Mouse (Mus musculus) midbrain, embryonic 14.5 days (tissue): Measurements from ENCODE around the gene Snapc3. TPM values are rescaled to one million over a fixed set of nuclear protein-coding genes. Genes with fewer than 3 reads are reported as not detected.
A peak's percentile ranks its signal among the peaks of the same experiment; 100 is the strongest.

ENCODE experiments used
- ATAC-seq: fragments of 200-750 bp; cut with Nextera tagmentation; 2 replicates; pipeline ENCODE4 v1.8.0; 2017; ENCODE audit warnings: moderate number of reproducible peaks, moderate library complexity; ENCODE audit not compliant: low FRiP score, low TSS enrichment
- DNase-seq: peaks from one replicate; pipeline ENCODE4 v3.0.0-alpha.2; 2015
- H3K27ac ChIP-seq: fragments of 300-500 bp; sonication (generic); replicated peaks from 2 replicates; pipeline ENCODE4 v1.5.1; 2014; ENCODE audit warnings: mild to moderate bottlenecking, low read depth, low read length, moderate library complexity
- H3K27me3 ChIP-seq: fragments of 300-500 bp; sonication (generic); 2 replicates; pipeline ENCODE4 v1.6.1; 2014; ENCODE audit warnings: low read length, control low read depth, mixed read lengths; ENCODE audit not compliant: control insufficient read depth, insufficient read depth
- H3K36me3 ChIP-seq: fragments of 300-500 bp; sonication (generic); 2 replicates; pipeline ENCODE4 v1.6.1; 2014; ENCODE audit warnings: low read length, control low read depth; ENCODE audit not compliant: control insufficient read depth, insufficient read depth
- H3K4me1 ChIP-seq: fragments of 300-500 bp; sonication (generic); 2 replicates; pipeline ENCODE4 v1.6.1; 2014; ENCODE audit warnings: mild to moderate bottlenecking, antibody characterized with exemption, low read length, control low read depth; ENCODE audit not compliant: control insufficient read depth, insufficient read depth
- H3K4me2 ChIP-seq: fragments of 300-500 bp; sonication (generic); 2 replicates; pipeline ENCODE4 v1.6.1; 2014; ENCODE audit warnings: mild to moderate bottlenecking, low read length, moderate library complexity
- H3K4me3 ChIP-seq: fragments of 300-500 bp; sonication (generic); replicated peaks from 2 replicates; pipeline ENCODE4 v1.5.1; 2014; ENCODE audit warnings: low read depth, low read length
- H3K9ac ChIP-seq: fragments of 300-500 bp; sonication (generic); replicated peaks from 2 replicates; pipeline ENCODE4 v1.6.1; 2014; ENCODE audit warnings: mild to moderate bottlenecking, low read length, moderate library complexity
- H3K9me3 ChIP-seq: fragments of 300-500 bp; sonication (generic); 2 replicates; pipeline ENCODE4 v1.6.1; 2016; ENCODE audit warnings: low read length, control low read depth, mixed read lengths; ENCODE audit not compliant: control insufficient read depth
- WGBS: fragments of 180-500 bp; shearing (Covaris S2); extraction: QIAGEN DNeasy Blood & Tissue Kit; methylation state at CpG from one replicate; pipeline ENCODE4 v1.1.7; 2014; 5-methylcytosine and 5-hydroxymethylcytosine counted together
- polyA plus RNA-seq: library from polyadenylated mRNA; unstranded; fragments of >200 nt; fragmentation: Nextera tagmentation; extraction: Ambion mirVana; gene quantifications from 2 replicates; pipeline ENCODE4 v1.2.1, GENCODE M21; 2014

Snapc3 gene
- polyA plus RNA-seq, 1 experiment from 2014 or later = 86.8 TPM

DNA sequence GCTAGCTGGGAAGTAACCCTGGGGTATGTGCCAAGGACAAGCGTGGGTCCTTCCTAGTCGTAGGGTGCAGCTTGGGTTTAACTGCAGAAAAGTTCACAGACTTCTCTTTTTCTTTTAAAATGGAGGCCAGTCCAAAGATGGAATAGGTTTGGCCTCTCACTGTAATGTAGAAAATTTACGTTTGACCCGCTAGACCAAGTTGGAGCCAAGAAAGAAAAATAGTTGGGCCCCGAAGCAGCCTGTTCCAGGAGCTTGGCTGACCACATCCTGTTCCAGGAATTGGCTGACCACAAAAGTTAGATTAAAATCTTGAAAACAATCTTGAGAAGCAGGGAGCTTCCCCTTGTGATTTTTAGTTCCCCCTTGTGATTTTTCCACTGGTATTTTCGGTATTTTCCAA is 9.8 kb upstream of the Snapc3 start:
- Histone ChIP-seq H3K9ac (no peak overlapping the region), H3K4me2 (no peak overlapping the region), H3K9me3 (peaks cover 22% of the 10 kb centered on the region), H3K27me3 (no peaks in the 10 kb centered on the region), H3K27ac (no peak overlapping the region), H3K36me3 (no peaks in the 10 kb centered on the region), H3K4me3 (no peak overlapping the region), H3K4me1 (no peaks in the 10 kb centered on the region)
- ATAC-seq (no peak), DNase-seq (no peak)
- WGBS = 96% methylated on average over 6 of the region's 6 CpGs

DNA sequence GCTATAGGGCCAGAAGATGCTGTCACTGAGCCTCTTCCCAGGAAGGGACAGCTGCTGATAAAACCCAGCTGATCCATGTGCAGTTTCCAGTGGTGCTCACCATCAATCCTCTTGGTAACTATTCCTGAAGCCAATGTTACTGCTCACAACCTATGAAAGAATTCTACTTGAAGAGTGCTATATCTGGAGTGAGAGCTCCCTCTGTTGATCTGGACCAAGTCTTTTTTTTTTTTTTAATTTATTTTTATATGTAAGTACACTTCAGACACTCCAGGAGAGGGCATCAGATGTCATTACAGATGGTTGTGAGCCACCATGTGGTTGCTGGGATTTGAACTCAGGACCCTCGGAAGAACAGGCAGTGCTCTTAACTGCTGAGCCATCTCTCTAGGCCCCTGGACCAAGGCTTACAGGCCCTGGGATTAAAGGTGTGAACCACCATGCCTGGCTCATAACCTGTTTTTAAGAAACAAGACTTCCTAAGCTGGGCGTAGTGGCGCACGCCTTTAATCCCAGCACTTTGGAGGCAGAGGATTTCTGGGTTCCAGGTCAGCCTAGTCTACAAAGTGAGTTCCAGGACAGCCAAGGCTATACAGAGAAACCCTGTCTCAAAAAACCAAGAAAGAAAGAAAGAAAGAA is 7.5 kb upstream of the Snapc3 start:
- Histone ChIP-seq H3K27me3 (no peaks in the 10 kb centered on the region), H3K36me3 (no peaks in the 10 kb centered on the region), H3K4me1 (no peaks in the 10 kb centered on the region), H3K9me3 (peaks cover 13% of the 10 kb centered on the region; the same call in 1 of the 2 replicates), H3K4me2 (no peak overlapping the region), H3K9ac (no peak overlapping the region), H3K4me3 (no peak overlapping the region), H3K27ac (no peak overlapping the region)
- 98% methylated on average over 4 of the region's 4 CpGs for WGBS
- DNase-seq = peak; percentile 25
- no peak for ATAC-seq

DNA sequence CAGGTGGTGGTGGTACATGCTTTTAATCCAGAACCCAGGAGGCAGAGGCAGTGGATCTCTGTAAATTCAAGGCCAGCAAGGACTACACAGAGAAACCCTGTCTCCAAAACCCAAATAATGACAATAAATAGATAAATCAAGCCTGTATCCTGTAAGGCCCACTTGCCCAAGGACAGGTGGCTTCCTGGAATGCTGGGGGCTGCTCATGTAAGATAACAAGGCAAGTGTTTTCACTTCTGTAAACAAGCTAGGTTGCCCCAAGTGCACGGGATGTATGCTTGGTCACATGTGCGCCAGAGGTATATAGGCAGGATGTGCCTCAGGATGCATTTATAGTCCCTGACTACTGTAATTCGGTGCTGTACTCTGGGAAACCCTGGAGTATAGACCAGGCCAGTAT is 5.5 kb upstream of the Snapc3 start:
- Histone ChIP-seq H3K36me3 (no peaks in the 10 kb centered on the region), H3K27me3 (no peaks in the 10 kb centered on the region), H3K4me3 (no peak overlapping the region), H3K9me3 (peaks cover 13% of the 10 kb centered on the region; the same call in 1 of the 2 replicates), H3K9ac (no peak overlapping the region), H3K4me1 (no peaks in the 10 kb centered on the region), H3K4me2 (no peak overlapping the region), H3K27ac (no peak overlapping the region)
- 82% methylated on average over 3 of the region's 3 CpGs for WGBS
- no peak for ATAC-seq
- no peak for DNase-seq

DNA sequence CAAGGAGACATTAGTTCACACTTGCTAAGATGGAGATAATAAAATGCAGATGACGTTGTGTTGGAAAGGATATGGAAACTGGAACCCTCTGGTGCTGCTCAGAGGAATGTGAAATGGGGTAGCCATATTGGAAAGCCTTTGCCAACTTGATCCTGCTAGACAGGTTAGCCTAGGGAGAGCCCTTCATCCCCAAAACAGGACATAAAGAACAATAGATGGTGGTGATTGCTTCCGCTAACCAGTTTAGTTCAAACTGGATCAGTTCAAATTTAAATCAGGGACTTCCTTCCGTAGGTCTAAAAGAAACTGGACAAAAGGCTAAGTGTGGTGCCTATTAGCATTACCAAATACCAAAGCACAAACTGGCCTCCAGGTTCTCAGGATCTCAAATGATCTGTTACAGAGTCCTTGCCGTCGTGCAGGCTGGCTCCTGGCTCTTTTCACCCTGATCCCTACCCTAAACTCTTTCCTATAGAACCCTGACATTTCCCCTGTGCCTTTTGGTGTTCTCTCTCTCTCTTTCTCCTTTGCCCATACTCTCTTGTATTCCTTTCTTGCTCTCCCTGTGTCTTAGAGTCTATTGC is 3.2 kb upstream of the Snapc3 start:
- Histone ChIP-seq H3K27ac (no peak overlapping the region), H3K4me2 (no peak overlapping the region), H3K4me1 (peaks cover 8% of the 10 kb centered on the region), H3K36me3 (no peaks in the 10 kb centered on the region), H3K4me3 (no peak overlapping the region), H3K9me3 (no peaks in the 10 kb centered on the region), H3K9ac (no peak overlapping the region), H3K27me3 (no peaks in the 10 kb centered on the region)
- WGBS = 79% methylated on average over 5 of the region's 5 CpGs
- DNase-seq (no peak), ATAC-seq (no peak)

DNA sequence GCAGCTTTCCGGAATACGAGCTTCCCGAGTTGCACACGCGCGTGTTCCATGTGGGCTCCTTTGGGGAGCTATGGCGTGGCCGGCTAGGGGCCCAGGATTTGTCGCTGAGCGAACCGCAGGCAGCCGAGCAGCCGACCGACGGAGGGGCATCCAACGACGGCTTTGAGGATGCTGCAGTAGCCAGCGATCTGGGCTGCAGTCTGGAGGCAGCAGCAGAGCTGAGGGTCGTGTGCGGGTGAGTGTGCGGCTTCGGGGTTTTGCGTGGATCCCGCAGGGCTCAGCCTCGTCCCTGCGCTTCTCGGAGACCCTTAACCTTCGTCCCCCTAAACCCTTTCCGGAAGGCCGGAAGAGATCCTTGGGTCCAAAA is 279 bp downstream of the Snapc3 start:
- WGBS = under 1% methylated on average over 30 of the region's 30 CpGs
- H3K4me3 ChIP-seq = peak overlapping the region; percentile 90
- peaks cover 12% of the 10 kb centered on the region for H3K36me3 ChIP-seq
- H3K4me1 ChIP-seq = peaks cover 13% of the 10 kb centered on the region
- H3K27ac ChIP-seq = peak overlapping the region; percentile 94
- H3K4me2 ChIP-seq = peak overlapping the region; percentile 60
- H3K9ac ChIP-seq = peak overlapping the region; percentile 91
- ATAC-seq (peak; percentile 77; the same call in 1 of the 2 replicates), DNase-seq (no peak)
- no peaks in the 10 kb centered on the region for H3K9me3 ChIP-seq
- no peaks in the 10 kb centered on the region for H3K27me3 ChIP-seq

DNA sequence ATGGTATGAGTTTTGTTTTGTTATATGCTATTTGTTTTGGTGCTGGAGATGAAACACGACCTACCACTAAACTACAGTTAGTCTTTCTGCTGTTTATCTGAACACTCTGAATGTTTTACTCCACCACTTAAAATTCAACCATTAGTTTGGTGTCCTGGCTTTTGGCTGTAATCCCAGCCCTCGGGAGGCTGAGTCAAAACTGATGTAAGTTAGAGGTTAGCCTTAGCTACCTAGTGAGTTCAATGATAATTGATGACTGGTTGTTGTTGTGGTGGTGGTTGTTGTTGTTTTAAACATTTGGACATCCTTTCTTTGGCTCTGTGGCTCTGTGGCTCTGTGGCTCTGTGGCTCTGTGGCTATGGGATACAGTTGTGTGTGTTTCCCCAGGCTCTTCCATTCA is 1.3 kb downstream of the Snapc3 start:
- H3K9ac ChIP-seq = peak overlapping the region; percentile 91
- H3K36me3 ChIP-seq = peaks cover 21% of the 10 kb centered on the region
- peak overlapping the region; percentile 90 for H3K4me3 ChIP-seq
- peaks cover 13% of the 10 kb centered on the region for H3K4me1 ChIP-seq
- H3K9me3 ChIP-seq = no peaks in the 10 kb centered on the region
- peak overlapping the region; percentile 60 for H3K4me2 ChIP-seq
- 0 out of 2 replicates have a peak overlapping the region, but pooled peaks have one; percentile 13 for H3K27ac ChIP-seq
- H3K27me3 ChIP-seq = no peaks in the 10 kb centered on the region
- 74% methylated on average over 2 of the region's 2 CpGs for WGBS
- ATAC-seq (no peak), DNase-seq (no peak)

DNA sequence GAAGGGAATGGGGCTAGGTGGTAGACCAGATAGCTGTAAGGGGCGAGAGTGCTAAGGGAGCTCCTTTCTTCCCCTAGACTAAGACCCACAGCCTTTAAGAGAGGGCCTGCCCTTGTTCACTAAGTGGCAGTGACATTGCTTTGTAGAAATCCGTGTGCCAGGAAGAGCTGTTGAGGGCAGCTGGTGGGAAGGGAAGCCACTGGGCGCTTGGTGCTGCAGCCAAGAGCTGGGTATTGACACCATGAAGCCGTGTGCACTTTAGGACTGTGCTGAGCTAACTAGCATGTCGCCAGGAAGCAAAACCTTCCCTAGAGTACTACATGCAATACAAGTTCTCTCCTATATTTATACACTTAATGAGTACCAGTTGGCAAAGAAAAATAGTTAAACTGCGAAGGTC is 6.1 kb downstream of the Snapc3 start:
- H3K9ac ChIP-seq = no peak overlapping the region
- H3K4me2 ChIP-seq = no peak overlapping the region
- peaks cover 58% of the 10 kb centered on the region for H3K36me3 ChIP-seq

DNA sequence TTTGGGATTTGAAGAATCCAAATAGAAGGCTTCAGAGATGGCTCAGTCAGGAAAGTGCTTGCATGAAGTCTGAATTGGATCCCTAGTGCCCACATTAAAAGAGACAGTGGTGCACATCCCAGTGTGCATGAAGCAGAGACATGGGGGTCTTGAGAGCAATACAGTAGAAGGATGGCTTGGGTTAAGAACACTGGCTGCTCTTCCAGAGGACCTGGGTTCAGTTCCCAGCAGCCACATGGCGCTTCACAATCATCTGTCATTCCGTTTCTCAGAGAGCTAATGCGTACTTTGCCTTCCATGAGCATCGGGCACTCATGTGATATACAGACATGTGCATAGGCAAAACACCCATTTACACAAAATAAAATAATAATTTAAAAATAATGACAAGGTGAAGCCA is 7.6 kb downstream of the Snapc3 start:
- DNase-seq (no peak), ATAC-seq (no peak)
- 97% methylated on average over 4 of the region's 4 CpGs for WGBS
- no peak overlapping the region for H3K4me2 ChIP-seq
- no peak overlapping the region for H3K27ac ChIP-seq
- no peaks in the 10 kb centered on the region for H3K4me1 ChIP-seq
- H3K9ac ChIP-seq = no peak overlapping the region
- no peaks in the 10 kb centered on the region for H3K9me3 ChIP-seq
- H3K27me3 ChIP-seq = no peaks in the 10 kb centered on the region
- peaks cover 69% of the 10 kb centered on the region for H3K36me3 ChIP-seq
- no peak overlapping the region for H3K4me3 ChIP-seq

More for the DNA sequence above, 6.1 kb downstream of the Snapc3 start:
- DNase-seq = no peak
- 98% methylated on average over 6 of the region's 6 CpGs for WGBS
- no peak for ATAC-seq
- no peaks in the 10 kb centered on the region for H3K27me3 ChIP-seq
- H3K27ac ChIP-seq = no peak overlapping the region
- peaks cover 11% of the 10 kb centered on the region for H3K4me1 ChIP-seq
- no peak overlapping the region for H3K4me3 ChIP-seq
- no peaks in the 10 kb centered on the region for H3K9me3 ChIP-seq

DNA sequence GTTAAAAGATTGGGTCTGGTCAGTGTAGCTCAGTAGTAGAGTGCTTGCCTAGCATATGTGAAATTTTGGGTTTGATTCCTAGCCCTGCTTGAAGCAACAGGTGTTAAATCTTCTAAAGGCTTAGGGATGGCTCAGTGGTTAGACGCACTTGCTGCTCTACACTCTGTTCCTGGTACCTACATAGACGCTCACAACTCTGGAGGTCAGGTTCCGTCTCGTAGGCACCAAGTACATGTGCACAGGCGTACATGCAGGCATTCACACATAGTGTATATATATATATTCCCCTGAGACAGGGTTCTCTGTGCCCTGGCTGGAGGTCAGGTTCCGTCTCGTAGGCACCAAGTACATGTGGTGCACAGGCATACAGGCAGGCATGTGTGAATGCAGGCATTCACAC is 9.6 kb downstream of the Snapc3 start:
- no peak overlapping the region for H3K4me3 ChIP-seq
- WGBS = 96% methylated on average over 7 of the region's 7 CpGs
- H3K4me2 ChIP-seq = no peak overlapping the region
- ATAC-seq (no peak), DNase-seq (no peak)
- peaks cover 69% of the 10 kb centered on the region for H3K36me3 ChIP-seq
- no peaks in the 10 kb centered on the region for H3K4me1 ChIP-seq
- no peak overlapping the region for H3K27ac ChIP-seq
- H3K9ac ChIP-seq = no peak overlapping the region
- no peaks in the 10 kb centered on the region for H3K27me3 ChIP-seq
- H3K9me3 ChIP-seq = no peaks in the 10 kb centered on the region
